In the genomic region with DNA sequence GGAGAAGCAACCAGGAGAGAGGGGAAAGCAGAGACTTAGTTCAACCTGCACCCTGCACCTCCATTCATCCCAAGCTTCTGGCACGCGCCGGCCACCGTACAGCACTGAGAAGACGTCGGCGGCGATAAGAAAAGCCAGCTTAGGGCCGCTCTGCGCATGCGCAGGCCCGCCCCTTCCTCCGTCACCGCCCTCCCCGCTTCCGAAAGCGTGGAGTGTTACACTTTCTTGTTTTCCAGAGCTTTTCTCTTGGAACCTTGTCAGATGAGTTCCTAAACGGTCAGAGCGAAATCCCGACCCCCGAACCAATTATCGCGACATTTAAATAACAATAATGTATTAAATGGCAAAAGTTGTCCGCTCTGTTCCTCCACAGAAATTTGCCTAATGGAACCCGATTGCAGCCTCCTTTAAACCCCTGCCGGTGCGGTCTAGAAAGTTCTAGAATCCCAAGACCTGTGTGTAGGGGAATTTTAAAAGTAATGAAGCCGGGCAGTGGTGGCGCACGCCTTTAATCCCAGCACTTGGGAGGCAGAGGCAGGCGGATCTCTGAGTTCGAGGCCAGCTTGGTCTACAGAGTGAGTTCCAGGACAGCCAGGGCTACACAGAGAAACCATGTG, we compare ENCODE assay signal across 8 mouse cellular contexts. TPM values are rescaled to one million over a fixed set of nuclear protein-coding genes. Genes with fewer than 3 reads are reported as not detected.
DNase-seq lines count a peak whose midpoint lies in the region; ATAC-seq and TF ChIP-seq lines count a peak whose summit lies in the region.

A gene (minus strand): TSS at position 116 of the 617 bp plus-strand sequence.

- peak within 1 kb of the TSS; percentile 90 for H3K9ac ChIP-seq in hindbrain, embryonic 13.5 days

- peak; percentile 71 for DNase-seq in Patski (ENCODE audit: low read depth, low spot score)
- DNase-seq in cerebellum, postnatal 14 days, result peak; percentile 97
- peak; percentile 91 to 95 for DNase-seq in frontal cortex, postnatal 14 days (ENCODE audit: low spot score in 2 of 2)
- peak; percentile 93 for DNase-seq in layer of hippocampus, postnatal 25 days (ENCODE audit: extremely low spot score in 1 of 2, low spot score in 1 of 2)
- peak; percentile 93 for DNase-seq in lung, postnatal 25 days (ENCODE audit: low spot score)
- peak; percentile 97 for DNase-seq in retina, embryonic 14.5 days (ENCODE audit: low spot score)
- peak; percentile 97 for DNase-seq in thymus, postnatal 4 days

- H3K27me3 ChIP-seq in Patski, result no peaks in the 10 kb centered on the region
- no peaks in the 10 kb centered on the region for H3K27me3 ChIP-seq in hindbrain, embryonic 13.5 days

- POLR2A ChIA-PET in Patski (lab: Charles Lee), result interaction anchor here (0.6 to 1.5 kb wide), 2 partner anchors 9 to 10 kb away, joined by 3 to 9 read pairs; no protein-coding TSS in a partner anchor

- peak within 1 kb of the TSS; percentile 67 for H3K4me2 ChIP-seq in hindbrain, embryonic 13.5 days

- no peaks in the 10 kb centered on the region for H3K9me3 ChIP-seq in hindbrain, embryonic 13.5 days

- CTCF ChIA-PET in Patski (lab: Charles Lee), result interaction anchor here (1.7 kb wide), 1 partner anchor 29 kb away, joined by 4 read pairs; no protein-coding TSS in a partner anchor

- peaks cover 17% of the 10 kb centered on the region for H3K4me1 ChIP-seq in hindbrain, embryonic 13.5 days (replicated peaks)

- peak within 1 kb of the TSS; percentile 67 for H3K4me3 ChIP-seq in hindbrain, embryonic 13.5 days

- TF ChIP-seq CTCF in Patski (IDR thresholded peaks at IDR 0.05), result peak; percentile 4

- in situ Hi-C loops in Patski (cut with MboI; ENCODE audit: low pct_unique_long_range_greater_than_20kb), result no loop called here

- peak; percentile 73 for ATAC-seq in Patski
- ATAC-seq in hindbrain, embryonic 13.5 days (ENCODE audit: low FRiP score), result peak; percentile 94

- peak within 1 kb of the TSS; percentile 88 for H3K27ac ChIP-seq in hindbrain, embryonic 13.5 days

- 9% methylated on average over 32 of the region's 32 CpGs for WGBS in hindbrain, embryonic 13.5 days

- H3K36me3 ChIP-seq in hindbrain, embryonic 13.5 days, result peaks cover 8% of the 10 kb centered on the region

RNA-seq across cellular contexts. Expression of the gene that starts here (rescaled TPM):
- polyA plus RNA-seq in Patski (2021), result 21.2 TPM
- 27.3 and 27.9 TPM in 2 replicates for polyA plus RNA-seq in hindbrain, embryonic 13.5 days (2015; fragmentation: Nextera tagmentation; extraction: Ambion mirVana)
- 10 to 100 TPM; 21.8 to 23.1 TPM for total RNA-seq in layer of hippocampus, postnatal 25 days (2021)

Comparison
In these comparisons a context has a peak if more than half of its experiments do, and no peak if none do; other contexts are left out.
1. Peak in every context shown above with its lines: DNase-seq, ATAC-seq, H3K4me3 ChIP-seq and H3K27ac ChIP-seq.